Mouse (Mus musculus): Measurements from ENCODE around the gene Meaf6.

DNA sequence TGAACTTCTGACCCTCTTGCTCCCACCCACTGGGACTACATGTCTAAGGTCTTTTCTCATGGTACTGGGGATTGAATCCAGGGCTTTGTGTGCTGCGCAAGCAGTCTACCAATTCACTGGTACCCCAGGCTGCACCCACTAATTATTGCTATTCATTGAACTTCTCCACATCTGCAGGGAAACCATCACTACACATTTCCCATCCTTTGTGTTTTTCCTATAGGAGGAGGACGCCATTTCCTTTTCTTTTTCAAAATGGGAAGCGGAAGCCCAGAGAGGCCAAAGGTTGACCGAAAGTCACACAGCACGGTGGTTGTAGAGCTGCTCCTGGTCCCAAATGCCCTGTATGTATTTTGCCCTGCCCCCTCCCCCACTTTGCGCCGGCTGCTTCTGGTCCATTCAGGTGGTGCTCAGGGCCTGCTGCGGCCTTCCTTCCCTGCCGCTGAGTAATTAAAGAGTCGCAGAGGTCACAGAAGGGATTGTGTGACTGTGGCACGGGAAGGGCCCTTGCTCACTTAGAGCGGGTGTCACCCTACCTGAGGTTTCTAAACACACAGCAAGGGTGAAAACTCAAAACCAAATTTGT is 51.5 kb downstream of the Meaf6 start:
- TF ChIP-seq GATA1 (IDR thresholded peaks at IDR 0.05; ENCODE audit: low read length) (no peak), TAL1 (IDR thresholded peaks at IDR 0.05; ENCODE audit: low read length) (no peak)

All from erythroblast, embryonic 14.5 days (primary cell).